Mouse (Mus musculus): ENCODE results near the gene Sesn3.

GRCm38 (mm10) chr9:14297204-14297603 is 22.3 kb downstream of the Sesn3 start:
- no peak for TF ChIP-seq CTCF (IDR thresholded peaks at IDR 0.05; ENCODE audit: control insufficient read depth, insufficient read depth, insufficient replicate concordance, low read depth, low read length)
- no peak for TF ChIP-seq POLR2A (IDR thresholded peaks at IDR 0.05; ENCODE audit: control insufficient read depth, low read depth, low read length)
